Mouse (Mus musculus): ENCODE measurements around the gene Ccsap.

Gene Ccsap

DNA sequence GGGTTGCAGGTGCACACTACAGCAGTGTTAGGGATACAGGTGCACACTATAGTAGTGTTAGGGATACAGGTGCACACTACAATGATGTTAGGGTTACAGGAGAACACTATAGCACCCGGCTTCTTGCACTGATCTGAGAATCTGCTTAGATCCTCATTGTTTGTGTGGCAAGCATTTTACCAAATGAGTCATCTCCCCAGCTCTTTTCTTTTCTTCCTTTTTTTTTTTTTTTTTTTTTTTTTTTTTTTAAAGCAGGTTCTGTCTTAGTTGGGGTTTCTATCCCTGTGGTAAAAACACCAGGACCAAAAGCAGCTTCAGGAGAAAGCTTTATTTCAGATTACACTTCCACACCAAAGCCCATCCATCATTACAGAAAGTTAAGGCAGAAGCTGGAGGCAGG is 56.4 kb downstream of the Ccsap start:
- no peak for DNase-seq

- no peak for DNase-seq
Measured at GRCm38 (mm10) chr8:123801538-123801937, 58.5 kb downstream of the Ccsap start.

GRCm38 (mm10) chr8:123800867-123801266 is 59.1 kb downstream of the Ccsap start:
- no peak for DNase-seq

DNA sequence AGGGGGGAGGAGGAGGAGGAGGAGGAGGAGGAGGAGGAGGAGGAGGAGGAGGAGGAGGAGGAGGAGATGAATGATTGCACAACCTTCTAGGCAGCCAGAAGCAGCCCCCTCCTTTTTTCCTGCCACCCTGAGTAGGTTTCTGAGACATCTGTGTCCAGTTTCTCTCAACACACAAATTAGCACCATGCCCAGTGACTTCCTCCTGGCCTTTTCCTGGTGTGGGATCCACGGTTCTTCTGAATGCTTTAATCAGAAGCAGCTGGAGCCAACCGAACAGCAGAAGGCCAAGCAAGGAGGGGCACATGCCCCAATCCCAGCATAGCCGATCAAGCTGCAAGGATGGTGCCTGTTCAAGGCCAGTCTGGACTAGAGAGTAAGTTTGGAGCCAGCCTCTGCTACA is 60.1 kb downstream of the Ccsap start:
- DNase-seq = no peak

GRCm38 (mm10) chr8:123799434-123799833 is 60.6 kb downstream of the Ccsap start:
- no peak for DNase-seq

- DNase-seq = no peak
Measured at GRCm38 (mm10) chr8:123797928-123798327, 62.1 kb downstream of the Ccsap start.

DNA sequence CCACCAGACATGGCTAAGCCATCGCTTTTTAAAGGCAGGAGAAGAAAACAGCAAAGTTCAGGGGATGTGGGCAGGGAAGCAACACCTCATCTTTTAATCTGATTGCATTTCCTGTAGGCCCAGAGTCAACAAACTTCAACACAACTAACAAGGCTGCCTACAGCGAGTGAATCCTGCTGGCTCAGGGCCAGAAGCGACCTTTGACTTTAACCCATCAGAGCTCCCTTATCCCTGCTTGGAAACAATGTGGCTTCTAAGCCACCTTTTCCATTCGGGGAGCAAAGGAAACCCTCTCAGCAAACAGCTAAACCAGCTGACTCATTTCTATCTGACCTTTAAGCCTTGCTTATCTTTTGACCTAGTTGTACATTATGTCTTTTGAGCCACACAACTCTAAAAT is 63.3 kb downstream of the Ccsap start:
- no peak for DNase-seq

DNA sequence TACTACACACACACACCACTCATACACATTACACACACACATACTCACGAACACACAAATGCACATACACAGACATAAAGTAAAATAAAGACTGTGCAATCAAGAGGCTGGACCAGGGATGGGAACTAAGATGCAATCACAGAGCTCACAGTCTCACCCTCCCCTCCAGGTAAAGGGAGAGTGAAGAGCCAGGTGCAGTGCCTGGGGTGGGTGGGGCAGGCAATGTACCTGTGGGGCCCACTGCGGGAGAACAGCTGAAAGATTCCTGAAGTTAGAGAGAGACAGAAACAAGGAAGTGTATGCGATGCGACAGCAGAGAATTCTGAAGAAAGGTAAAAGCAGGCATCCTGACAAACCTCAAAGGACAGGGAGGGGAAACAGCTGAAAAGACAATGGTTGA is 65.2 kb downstream of the Ccsap start:
- DNase-seq = no peak

GRCm38 (mm10) chr8:123793900-123794299 is 66.1 kb downstream of the Ccsap start:
- no peak for DNase-seq

DNA sequence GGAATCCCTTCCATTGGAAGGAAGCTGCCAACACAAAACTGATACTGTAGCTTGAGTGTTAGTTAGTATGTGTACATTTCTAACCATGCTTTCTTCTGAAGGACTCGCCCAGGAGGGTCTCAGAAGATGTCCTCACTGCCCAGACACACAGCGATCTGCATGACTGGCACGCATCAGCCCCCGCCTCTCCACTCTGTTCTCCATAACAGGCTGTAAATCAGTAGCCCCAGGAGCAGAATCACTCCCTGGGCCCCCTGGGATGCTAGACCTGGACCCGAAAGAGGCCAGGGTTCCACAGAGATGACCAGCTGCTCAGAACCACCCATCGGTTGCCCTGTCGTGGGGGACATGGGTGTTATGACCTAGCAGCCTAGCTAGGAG is 68.2 kb downstream of the Ccsap start:
- DNase-seq = no peak

GRCm38 (mm10) chr8:123791101-123791844 is 68.7 kb downstream of the Ccsap start:
- DNase-seq = no peak
